Mouse (Mus musculus) layer of hippocampus, postnatal 25 days (tissue): ENCODE measurements around the gene Cdkal1. TPM values are rescaled to one million over a fixed set of nuclear protein-coding genes. Genes with fewer than 3 reads are reported as not detected.

ENCODE experiments used
- DNase-seq, 2 experiments: peaks; one replicate each; pipeline ENCODE4 v3.0.0; 2022; ENCODE audit warnings: mixed read lengths in 2 of 2, low spot score in 1 of 2; ENCODE audit errors: extremely low spot score in 1 of 2
- total RNA-seq, 2 experiments: library from RNA; stranded (reverse); gene quantifications; 2 replicates each; pipeline ENCODE4 v1.2.3; 2021

The Cdkal1 gene
- total RNA-seq, 2 experiments from 2014 or later = 22.0 to 22.1 TPM

- DNase-seq = no peak
These were observed 85.6 kb downstream of the Cdkal1 start for GRCm38 (mm10) chr13:29769647-29770436.

GRCm38 (mm10) chr13:29768104-29768503, 87.4 kb downstream of the Cdkal1 start:
- no peak for DNase-seq

- no peak for DNase-seq
These were observed 87.9 kb downstream of the Cdkal1 start for GRCm38 (mm10) chr13:29767587-29767986.

- DNase-seq = no peak
These were observed 89.1 kb downstream of the Cdkal1 start for GRCm38 (mm10) chr13:29766377-29766776.

- DNase-seq = no peak
These were observed 90.2 kb downstream of the Cdkal1 start for GRCm38 (mm10) chr13:29765296-29765695.

GRCm38 (mm10) chr13:29759691-29760467, 95.6 kb downstream of the Cdkal1 start:
- no peak for DNase-seq

GRCm38 (mm10) chr13:29756052-29756451, 99.4 kb downstream of the Cdkal1 start:
- DNase-seq = no peak

- DNase-seq = no peak
These were observed 102.2 kb downstream of the Cdkal1 start for GRCm38 (mm10) chr13:29753254-29753653.

- DNase-seq = no peak
These were observed 103.4 kb downstream of the Cdkal1 start for GRCm38 (mm10) chr13:29752061-29752460.

- no peak for DNase-seq
These were observed 104.3 kb downstream of the Cdkal1 start for GRCm38 (mm10) chr13:29751201-29751600.

- DNase-seq = no peak
These were observed 108.2 kb downstream of the Cdkal1 start for GRCm38 (mm10) chr13:29747347-29747647.

- no peak for DNase-seq
These were observed 108.8 kb downstream of the Cdkal1 start for GRCm38 (mm10) chr13:29746501-29747346.

GRCm38 (mm10) chr13:29745073-29745472, 110.4 kb downstream of the Cdkal1 start:
- DNase-seq = no peak

- no peak for DNase-seq
These were observed 111.3 kb downstream of the Cdkal1 start for GRCm38 (mm10) chr13:29744188-29744587.

- DNase-seq = no peak
These were observed 111.7 kb downstream of the Cdkal1 start for GRCm38 (mm10) chr13:29743761-29744160.

- DNase-seq = no peak
These were observed 117.6 kb downstream of the Cdkal1 start for GRCm38 (mm10) chr13:29737675-29738461.

GRCm38 (mm10) chr13:29734496-29734895, 121.0 kb downstream of the Cdkal1 start:
- DNase-seq = no peak

- no peak for DNase-seq
These were observed 129.2 kb downstream of the Cdkal1 start for GRCm38 (mm10) chr13:29726154-29726825.

GRCm38 (mm10) chr13:29724855-29725254, 130.6 kb downstream of the Cdkal1 start:
- DNase-seq = no peak

- no peak for DNase-seq
These were observed 132.3 kb downstream of the Cdkal1 start for GRCm38 (mm10) chr13:29723150-29723549.
